Mouse (Mus musculus) embryonic facial prominence, embryonic 15.5 days (tissue): ENCODE results near the gene Cntnap2. TPM values are rescaled to one million over a fixed set of nuclear protein-coding genes. Genes with fewer than 3 reads are reported as not detected.
"Not testable (repeated sequence)": the region's sequence is repeated elsewhere in the genome, so short reads cannot be mapped to it uniquely, and the experiment has no call there.

ENCODE experiments used
- ATAC-seq: fragments of 200-750 bp; cut with Nextera tagmentation; 2 replicates; pipeline ENCODE4 v1.8.0; 2017; ENCODE audit warnings: low read depth, moderate TSS enrichment; ENCODE audit not compliant: insufficient number of reproducible peaks, low FRiP score, low TSS enrichment
- H3K27ac ChIP-seq: fragments of 300-500 bp; sonication (generic); replicated peaks from 2 replicates; pipeline ENCODE4 v1.5.1; 2015; ENCODE audit warnings: mild to moderate bottlenecking, inconsistent platforms
- H3K27me3 ChIP-seq: fragments of 300-500 bp; sonication (generic); 2 replicates; pipeline ENCODE4 v1.6.1; 2015; ENCODE audit warnings: inconsistent platforms
- H3K36me3 ChIP-seq: fragments of 300-500 bp; sonication (generic); 2 replicates; pipeline ENCODE4 v1.6.1; 2015; ENCODE audit warnings: mild to moderate bottlenecking, inconsistent platforms
- H3K4me1 ChIP-seq: fragments of 300-500 bp; sonication (generic); 2 replicates; pipeline ENCODE4 v1.6.1; 2015; ENCODE audit warnings: inconsistent platforms
- H3K4me2 ChIP-seq: fragments of 300-500 bp; sonication (generic); replicated peaks from 2 replicates; pipeline ENCODE4 v1.6.1; 2015; ENCODE audit warnings: mild to moderate bottlenecking, inconsistent platforms
- H3K4me3 ChIP-seq: fragments of 300-500 bp; sonication (generic); replicated peaks from 2 replicates; pipeline ENCODE4 v1.5.1; 2015; ENCODE audit warnings: mild to moderate bottlenecking, inconsistent platforms
- H3K9ac ChIP-seq: fragments of 300-500 bp; sonication (generic); 2 replicates; pipeline ENCODE4 v1.6.1; 2015; ENCODE audit warnings: inconsistent platforms
- H3K9me3 ChIP-seq: fragments of 300-500 bp; sonication (generic); replicated peaks from 2 replicates; pipeline ENCODE4 v1.6.1; 2016; ENCODE audit warnings: inconsistent platforms
- WGBS: fragments of 180-500 bp; shearing (Covaris S2); methylation state at CpG from one replicate; pipeline ENCODE4 v1.1.7; 2015; 5-methylcytosine and 5-hydroxymethylcytosine counted together
- polyA plus RNA-seq: library from polyadenylated mRNA; unstranded; fragments of >200 nt; fragmentation: Nextera tagmentation; extraction: Ambion mirVana; gene quantifications from 2 replicates; pipeline ENCODE4 v1.2.1, GENCODE M21; 2015

Cntnap2 gene
- polyA plus RNA-seq, 1 experiment from 2014 or later: 1.5 TPM

DNA sequence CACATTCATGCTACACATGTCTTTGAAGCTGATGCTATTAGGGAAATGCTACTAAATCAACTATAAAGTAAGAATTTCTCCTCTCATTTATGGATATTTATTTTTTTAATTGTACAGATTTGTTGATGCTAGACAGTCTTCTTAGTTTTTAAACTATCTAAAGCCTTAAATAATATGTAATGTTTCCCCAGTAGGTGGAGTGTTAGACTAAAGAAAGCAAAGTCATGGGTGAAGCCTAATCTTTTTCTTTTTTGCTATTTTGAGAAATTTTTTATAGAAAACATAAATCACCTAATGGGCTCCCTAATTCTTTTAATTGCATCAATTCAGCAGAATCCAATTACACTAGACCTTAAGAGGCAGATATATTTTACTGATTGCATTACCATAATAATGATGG, 2124.7 kb downstream of the Cntnap2 start:
- not testable (repeated sequence) for H3K4me1 ChIP-seq, H3K36me3 ChIP-seq, H3K4me3 ChIP-seq, H3K4me2 ChIP-seq, H3K27ac ChIP-seq, H3K27me3 ChIP-seq, H3K9me3 ChIP-seq, ATAC-seq, H3K9ac ChIP-seq

DNA sequence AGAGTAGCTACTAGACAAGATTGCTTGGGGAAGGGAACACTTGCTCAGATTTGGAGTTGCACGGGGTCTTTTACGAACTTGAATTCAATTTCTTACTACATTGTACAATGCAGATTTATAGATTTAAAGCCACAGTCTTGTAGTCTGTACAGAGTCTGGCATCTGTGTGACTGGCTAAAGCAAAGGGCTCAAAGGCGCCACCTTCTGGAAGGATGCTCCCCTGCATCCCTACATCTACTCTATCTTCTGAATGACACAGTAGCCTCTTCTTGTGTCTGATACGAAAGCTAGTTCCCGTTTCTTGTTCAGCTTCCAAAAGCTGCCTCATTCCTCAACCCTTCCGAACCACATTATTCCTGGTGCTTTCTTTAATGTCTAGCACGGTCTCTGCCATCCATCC, 2129.0 kb downstream of the Cntnap2 start:
- Histone ChIP-seq H3K36me3 (no peaks in the 10 kb centered on the region), H3K27ac (no peak overlapping the region), H3K9ac (no peak overlapping the region), H3K27me3 (no peaks in the 10 kb centered on the region), H3K4me2 (no peak overlapping the region), H3K9me3 (no peaks in the 10 kb centered on the region), H3K4me3 (no peak overlapping the region), H3K4me1 (peaks cover 3% of the 10 kb centered on the region; the same call in 1 of the 2 replicates)
- no peak for ATAC-seq
- 59% methylated on average over 7 of the region's 7 CpGs for WGBS

- H3K36me3 ChIP-seq, H3K27me3 ChIP-seq, H3K9me3 ChIP-seq, H3K27ac ChIP-seq, H3K4me2 ChIP-seq, ATAC-seq, H3K4me3 ChIP-seq, H3K9ac ChIP-seq, H3K4me1 ChIP-seq: not testable (repeated sequence)
- 90% methylated on average over 6 of the region's 6 CpGs for WGBS
These were observed 2129.4 kb downstream of the Cntnap2 start for GRCm38 (mm10) chr6:47188596-47188995.

DNA sequence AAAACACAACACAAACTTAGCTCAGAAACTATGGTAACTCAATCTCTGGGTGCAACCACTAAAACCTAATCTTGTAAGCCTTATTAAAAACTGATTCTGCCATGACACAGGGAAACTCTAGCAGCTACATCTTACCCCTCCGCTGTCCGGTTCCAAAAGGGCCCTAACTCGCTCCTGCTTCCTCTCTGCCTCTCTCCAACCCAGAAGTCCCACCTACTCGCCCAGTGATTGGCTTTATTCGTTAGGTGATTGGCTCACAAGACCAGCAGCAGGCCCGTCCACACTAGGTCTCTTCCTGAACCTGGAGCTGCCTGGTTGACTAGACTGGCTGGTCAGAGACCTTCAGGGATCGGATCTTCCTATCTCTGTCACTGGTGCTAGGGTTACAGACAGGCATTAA, 2131.1 kb downstream of the Cntnap2 start:
- Histone ChIP-seq H3K4me2 (no peak overlapping the region), H3K9me3 (no peaks in the 10 kb centered on the region), H3K36me3 (no peaks in the 10 kb centered on the region), H3K4me3 (no peak overlapping the region), H3K4me1 (peaks cover 3% of the 10 kb centered on the region; the same call in 1 of the 2 replicates), H3K27me3 (no peaks in the 10 kb centered on the region), H3K9ac (no peak overlapping the region), H3K27ac (no peak overlapping the region)
- 65% methylated on average over 7 of the region's 7 CpGs for WGBS
- no peak for ATAC-seq

DNA sequence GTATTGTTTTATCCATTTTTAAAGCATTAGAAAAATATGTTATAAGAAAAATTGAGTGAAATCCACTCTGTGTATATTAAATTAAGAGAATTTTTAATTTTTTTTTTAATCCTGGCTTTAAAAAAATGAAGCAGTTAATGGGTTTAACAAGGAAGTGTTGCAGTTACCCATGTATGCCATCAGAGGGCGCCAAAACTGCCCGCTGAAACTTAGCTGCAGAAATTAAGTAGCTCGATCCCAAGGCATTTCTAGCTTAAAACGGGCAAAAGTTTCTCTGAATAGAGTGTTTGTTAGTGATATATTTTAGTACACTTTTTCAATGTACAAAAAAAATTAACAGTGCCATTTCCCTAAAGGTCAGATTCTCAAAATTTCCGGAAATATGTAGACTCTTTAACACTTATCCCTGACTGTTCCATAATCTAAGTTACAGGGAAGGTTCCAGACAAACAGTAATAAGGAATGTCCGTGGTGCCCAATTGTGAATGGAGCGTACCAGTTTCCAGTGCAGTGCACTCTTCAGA, 2132.2 kb downstream of the Cntnap2 start:
- WGBS: 12% methylated on average over 7 of the region's 7 CpGs
- H3K4me1 ChIP-seq: peaks cover 3% of the 10 kb centered on the region; the same call in 1 of the 2 replicates
- H3K36me3 ChIP-seq: no peaks in the 10 kb centered on the region
- no peak overlapping the region for H3K4me3 ChIP-seq
- ATAC-seq: no peak
- no peak overlapping the region for H3K27ac ChIP-seq
- peak overlapping the region; percentile 22; the same call in 1 of the 2 replicates for H3K4me2 ChIP-seq
- H3K27me3 ChIP-seq: no peaks in the 10 kb centered on the region
- no peaks in the 10 kb centered on the region for H3K9me3 ChIP-seq
- H3K9ac ChIP-seq: no peak overlapping the region

GRCm38 (mm10) chr6:47191940-47192339, 2132.8 kb downstream of the Cntnap2 start:
- H3K4me3 ChIP-seq: no peak overlapping the region
- no peak overlapping the region for H3K4me2 ChIP-seq

GRCm38 (mm10) chr6:47192478-47192877, 2133.3 kb downstream of the Cntnap2 start:
- Histone ChIP-seq H3K9ac (no peak overlapping the region), H3K4me1 (peaks cover 3% of the 10 kb centered on the region; the same call in 1 of the 2 replicates), H3K36me3 (no peaks in the 10 kb centered on the region), H3K4me2 (no peak overlapping the region), H3K27ac (no peak overlapping the region), H3K4me3 (no peak overlapping the region), H3K27me3 (no peaks in the 10 kb centered on the region), H3K9me3 (no peaks in the 10 kb centered on the region)
- WGBS: 39% methylated on average over 9 of the region's 9 CpGs
- ATAC-seq: no peak

More at GRCm38 (mm10) chr6:47191940-47192339, 2132.8 kb downstream of the Cntnap2 start:
- Histone ChIP-seq H3K9me3 (no peaks in the 10 kb centered on the region), H3K9ac (no peak overlapping the region), H3K4me1 (peaks cover 3% of the 10 kb centered on the region; the same call in 1 of the 2 replicates), H3K36me3 (no peaks in the 10 kb centered on the region), H3K27me3 (no peaks in the 10 kb centered on the region), H3K27ac (no peak overlapping the region)
- ATAC-seq: no peak
- 84% methylated on average over 10 of the region's 10 CpGs for WGBS

GRCm38 (mm10) chr6:47197570-47197969, 2138.4 kb downstream of the Cntnap2 start:
- Histone ChIP-seq H3K4me1 (no peaks in the 10 kb centered on the region), H3K4me3 (no peak overlapping the region), H3K27me3 (no peaks in the 10 kb centered on the region), H3K27ac (no peak overlapping the region), H3K4me2 (no peak overlapping the region), H3K36me3 (no peaks in the 10 kb centered on the region), H3K9ac (no peak overlapping the region), H3K9me3 (no peaks in the 10 kb centered on the region)
- no peak for ATAC-seq

GRCm38 (mm10) chr6:47200671-47201070, 2141.5 kb downstream of the Cntnap2 start:
- no peaks in the 10 kb centered on the region for H3K27me3 ChIP-seq
- H3K36me3 ChIP-seq: no peaks in the 10 kb centered on the region
- H3K27ac ChIP-seq: no peak overlapping the region
- H3K4me2 ChIP-seq: no peak overlapping the region
- ATAC-seq: no peak
- H3K9me3 ChIP-seq: no peaks in the 10 kb centered on the region
- H3K9ac ChIP-seq: no peak overlapping the region
- H3K4me1 ChIP-seq: no peaks in the 10 kb centered on the region
- H3K4me3 ChIP-seq: no peak overlapping the region

- no peak for ATAC-seq
- WGBS: 80% methylated on average over 1 of the region's 1 CpGs
These were observed 2148.9 kb downstream of the Cntnap2 start for GRCm38 (mm10) chr6:47208031-47208430.

GRCm38 (mm10) chr6:47214731-47215130, 2155.6 kb downstream of the Cntnap2 start:
- no peak for ATAC-seq
- no peak overlapping the region for H3K27ac ChIP-seq
- no peak overlapping the region for H3K9ac ChIP-seq
- H3K27me3 ChIP-seq: no peaks in the 10 kb centered on the region
- no peak overlapping the region for H3K4me3 ChIP-seq
- H3K4me2 ChIP-seq: no peak overlapping the region
- H3K36me3 ChIP-seq: no peaks in the 10 kb centered on the region
- no peaks in the 10 kb centered on the region for H3K9me3 ChIP-seq
- H3K4me1 ChIP-seq: no peaks in the 10 kb centered on the region

More at GRCm38 (mm10) chr6:47208031-47208430, 2148.9 kb downstream of the Cntnap2 start:
- no peaks in the 10 kb centered on the region for H3K27me3 ChIP-seq
- H3K4me1 ChIP-seq: no peaks in the 10 kb centered on the region
- H3K27ac ChIP-seq: no peak overlapping the region
- H3K4me2 ChIP-seq: no peak overlapping the region
- H3K9me3 ChIP-seq: no peaks in the 10 kb centered on the region
- H3K36me3 ChIP-seq: no peaks in the 10 kb centered on the region
- H3K9ac ChIP-seq: no peak overlapping the region
- H3K4me3 ChIP-seq: no peak overlapping the region

DNA sequence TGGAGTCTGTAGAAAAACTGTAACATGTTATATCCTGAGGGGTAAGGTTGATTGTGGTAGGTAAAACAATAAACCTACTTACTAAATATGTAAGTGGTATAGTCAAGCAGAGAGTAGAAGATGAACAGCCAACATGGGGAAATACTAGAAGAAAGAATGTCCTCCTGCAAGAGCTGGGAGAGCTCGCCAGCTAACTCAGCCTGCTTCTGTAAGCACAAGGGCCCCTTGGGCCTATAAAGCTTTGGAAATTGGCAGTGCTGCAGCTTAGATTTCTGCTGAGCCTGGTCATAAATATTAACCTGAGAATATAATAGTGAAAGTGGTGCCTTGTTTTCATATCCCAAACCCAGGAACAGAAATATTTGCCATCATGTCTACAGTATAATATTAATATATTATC, 2164.4 kb downstream of the Cntnap2 start:
- H3K36me3 ChIP-seq, H3K27me3 ChIP-seq, H3K9me3 ChIP-seq, H3K27ac ChIP-seq, H3K9ac ChIP-seq, H3K4me2 ChIP-seq, ATAC-seq, H3K4me3 ChIP-seq, H3K4me1 ChIP-seq: not testable (repeated sequence)
- 56% methylated on average over 1 of the region's 1 CpGs for WGBS
